Mouse (Mus musculus): ENCODE results near the gene Wrap53. TPM values are rescaled to one million over a fixed set of nuclear protein-coding genes. Genes with fewer than 3 reads are reported as not detected.
A peak's percentile ranks its signal among the peaks of the same experiment; 100 is the strongest.

Wrap53 gene
- polyA plus RNA-seq, 1 experiment from 2014 or later: 13.8 TPM

DNA sequence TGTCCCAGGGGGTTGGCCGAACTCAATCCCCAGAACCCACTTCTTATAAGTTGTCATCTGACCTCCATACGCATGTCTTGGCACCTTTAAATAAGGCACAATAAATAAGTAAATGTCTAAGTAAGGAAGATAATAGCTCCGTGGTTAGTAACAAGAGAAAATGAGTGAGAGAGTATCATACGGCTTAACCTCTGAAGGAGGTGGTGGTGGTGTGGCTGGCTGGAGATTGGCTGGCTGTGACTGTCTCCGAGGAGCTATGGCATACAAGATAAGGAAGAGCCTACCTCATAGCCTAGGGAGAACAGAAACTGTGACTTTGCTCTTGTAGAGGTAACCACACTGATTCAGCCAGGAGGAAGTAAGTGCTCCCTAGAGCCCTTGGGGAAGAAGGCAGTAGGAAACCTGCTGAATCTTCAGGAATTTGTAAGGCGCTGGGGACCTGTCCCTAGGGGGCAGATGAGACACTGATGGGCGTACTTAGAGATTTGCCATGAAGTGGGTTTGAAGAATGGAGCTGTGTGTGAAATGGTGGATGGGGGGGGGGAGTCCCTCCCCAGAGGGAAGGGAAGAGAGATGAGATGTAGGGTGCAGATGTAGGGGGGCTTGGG lies 5.8 kb upstream of the Wrap53 start:
- Histone ChIP-seq H3K4me1 (ENCODE audit: insufficient read depth, low read depth, low read length) (no peaks in the 10 kb centered on the region), H3K4me3 (ENCODE audit: low read depth, low read length) (no peak overlapping the region), H3K9me3 (ENCODE audit: low read length) (no peaks in the 10 kb centered on the region), H3K27me3 (replicated peaks; ENCODE audit: insufficient read depth, low read length) (no peaks in the 10 kb centered on the region), H3K36me3 (ENCODE audit: insufficient read depth, low read length) (peaks cover 30% of the 10 kb centered on the region), H3K4me2 (replicated peaks; ENCODE audit: low read depth, low read length) (no peak overlapping the region), H3K27ac (ENCODE audit: low read length) (no peak overlapping the region), H3K9ac (replicated peaks; ENCODE audit: low read depth) (no peak overlapping the region)
- no peak for TF ChIP-seq EP300 (IDR thresholded peaks at IDR 0.05)
- no peak for TF ChIP-seq CTCF (IDR thresholded peaks at IDR 0.05)
- ATAC-seq: no peak
- WGBS: 78% methylated on average over 7 of the region's 7 CpGs
- peak; percentile 18 for DNase-seq (ENCODE audit: low spot score)

DNA sequence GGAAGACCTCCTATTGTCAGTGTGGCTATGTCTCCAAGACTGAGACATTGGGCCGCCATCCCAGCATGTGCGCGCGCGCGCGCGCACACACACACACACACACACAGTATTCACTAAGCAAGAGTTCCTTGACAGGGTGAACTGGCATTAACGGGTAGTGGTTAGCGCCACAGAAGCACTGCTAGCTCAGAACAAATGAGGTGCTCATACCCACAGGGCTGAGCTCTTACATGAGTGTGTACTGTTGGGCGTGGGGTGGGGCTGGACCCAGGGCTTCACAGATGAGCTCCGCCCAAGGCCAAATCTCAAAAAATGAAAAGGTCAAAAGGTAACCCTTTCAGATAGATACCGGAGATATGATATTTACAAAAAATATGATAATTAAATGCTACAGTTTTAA lies 4.9 kb upstream of the Wrap53 start:
- DNase-seq (ENCODE audit: low spot score) (no peak), ATAC-seq (no peak)
- TF ChIP-seq CTCF (IDR thresholded peaks at IDR 0.05) (no peak), EP300 (IDR thresholded peaks at IDR 0.05) (no peak)
- H3K36me3 ChIP-seq (ENCODE audit: insufficient read depth, low read length): peaks cover 22% of the 10 kb centered on the region
- 94% methylated on average over 13 of the region's 13 CpGs for WGBS
- H3K27ac ChIP-seq (ENCODE audit: low read length): no peak overlapping the region
- H3K9me3 ChIP-seq (ENCODE audit: low read length): no peaks in the 10 kb centered on the region
- H3K27me3 ChIP-seq (replicated peaks; ENCODE audit: insufficient read depth, low read length): no peaks in the 10 kb centered on the region
- H3K9ac ChIP-seq (replicated peaks; ENCODE audit: low read depth): no peak overlapping the region
- no peak overlapping the region for H3K4me2 ChIP-seq (replicated peaks; ENCODE audit: low read depth, low read length)
- no peaks in the 10 kb centered on the region for H3K4me1 ChIP-seq (ENCODE audit: insufficient read depth, low read depth, low read length)
- H3K4me3 ChIP-seq (ENCODE audit: low read depth, low read length): no peak overlapping the region

DNA sequence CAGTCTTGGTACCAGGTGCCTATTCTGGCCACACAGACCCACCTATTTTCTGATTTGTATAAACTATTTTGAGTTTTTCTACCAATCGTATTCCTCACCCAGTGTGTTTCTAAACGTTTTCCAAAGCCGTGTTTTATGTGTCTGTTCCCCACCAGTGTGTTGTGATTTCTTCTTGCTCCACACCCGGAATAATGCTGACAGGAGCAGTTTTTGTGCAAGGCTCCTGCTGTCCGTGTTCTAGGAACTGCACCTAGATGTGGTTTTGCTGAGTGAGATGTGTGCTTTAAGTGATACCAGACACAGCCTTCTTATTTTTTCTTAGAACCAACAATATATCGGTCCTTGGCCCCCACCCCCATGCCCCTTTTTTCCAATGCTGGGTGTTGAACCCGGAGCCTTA lies 4.0 kb upstream of the Wrap53 start:
- Histone ChIP-seq H3K4me3 (ENCODE audit: low read depth, low read length) (no peak overlapping the region), H3K4me1 (ENCODE audit: insufficient read depth, low read depth, low read length) (no peaks in the 10 kb centered on the region), H3K27ac (ENCODE audit: low read length) (no peak overlapping the region), H3K36me3 (ENCODE audit: insufficient read depth, low read length) (peaks cover 13% of the 10 kb centered on the region), H3K4me2 (replicated peaks; ENCODE audit: low read depth, low read length) (no peak overlapping the region), H3K9me3 (ENCODE audit: low read length) (no peaks in the 10 kb centered on the region), H3K9ac (replicated peaks; ENCODE audit: low read depth) (no peak overlapping the region), H3K27me3 (replicated peaks; ENCODE audit: insufficient read depth, low read length) (no peaks in the 10 kb centered on the region)
- TF ChIP-seq EP300 (IDR thresholded peaks at IDR 0.05) (no peak), CTCF (IDR thresholded peaks at IDR 0.05) (no peak)
- WGBS: 80% methylated on average over 7 of the region's 7 CpGs
- ATAC-seq: no peak
- DNase-seq (ENCODE audit: low spot score): no peak

GRCm38 (mm10) chr11:69582230-69582805 lies 2.3 kb upstream of the Wrap53 start:
- ATAC-seq (no peak), DNase-seq (ENCODE audit: low spot score) (no peak)
- H3K27me3 ChIP-seq (replicated peaks; ENCODE audit: insufficient read depth, low read length): no peaks in the 10 kb centered on the region
- TF ChIP-seq CTCF (IDR thresholded peaks at IDR 0.05) (no peak), EP300 (IDR thresholded peaks at IDR 0.05) (no peak)
- peak overlapping the region; percentile 51 for H3K4me3 ChIP-seq (ENCODE audit: low read depth, low read length)
- H3K9ac ChIP-seq (replicated peaks; ENCODE audit: low read depth): no peak overlapping the region; the same call in 1 of the 2 replicates
- no peaks in the 10 kb centered on the region for H3K36me3 ChIP-seq (ENCODE audit: insufficient read depth, low read length)
- H3K4me1 ChIP-seq (ENCODE audit: insufficient read depth, low read depth, low read length): peaks cover 5% of the 10 kb centered on the region; the same call in 1 of the 2 replicates
- peak overlapping the region; percentile 92 for H3K4me2 ChIP-seq (replicated peaks; ENCODE audit: low read depth, low read length)
- H3K27ac ChIP-seq (ENCODE audit: low read length): no peak overlapping the region
- 56% methylated on average over 9 of the region's 9 CpGs for WGBS
- H3K9me3 ChIP-seq (ENCODE audit: low read length): no peaks in the 10 kb centered on the region

- Histone ChIP-seq H3K9me3 (ENCODE audit: low read length) (no peaks in the 10 kb centered on the region), H3K9ac (replicated peaks; ENCODE audit: low read depth) (peak overlapping the region; percentile 30), H3K27ac (ENCODE audit: low read length) (peak overlapping the region; percentile 96), H3K4me3 (ENCODE audit: low read depth, low read length) (peak overlapping the region; percentile 51), H3K4me1 (ENCODE audit: insufficient read depth, low read depth, low read length) (peaks cover 5% of the 10 kb centered on the region; the same call in 1 of the 2 replicates), H3K36me3 (ENCODE audit: insufficient read depth, low read length) (no peaks in the 10 kb centered on the region), H3K27me3 (replicated peaks; ENCODE audit: insufficient read depth, low read length) (no peaks in the 10 kb centered on the region), H3K4me2 (replicated peaks; ENCODE audit: low read depth, low read length) (peak overlapping the region; percentile 92)
- DNase-seq (ENCODE audit: low spot score): peak; percentile 53
- TF ChIP-seq CTCF (IDR thresholded peaks at IDR 0.05) (0 out of 2 replicates have a peak, but pooled peaks have one; percentile 7), EP300 (IDR thresholded peaks at IDR 0.05) (no peak)
- under 1% methylated on average over 8 of the region's 8 CpGs for WGBS
- no peak for ATAC-seq
Measured at GRCm38 (mm10) chr11:69581814-69582213, 1.8 kb upstream of the Wrap53 start.

- Histone ChIP-seq H3K9ac (replicated peaks; ENCODE audit: low read depth) (peak overlapping the region; percentile 46), H3K4me3 (ENCODE audit: low read depth, low read length) (peak overlapping the region; percentile 51), H3K27me3 (replicated peaks; ENCODE audit: insufficient read depth, low read length) (no peaks in the 10 kb centered on the region), H3K4me1 (ENCODE audit: insufficient read depth, low read depth, low read length) (peaks cover 5% of the 10 kb centered on the region; the same call in 1 of the 2 replicates), H3K36me3 (ENCODE audit: insufficient read depth, low read length) (no peaks in the 10 kb centered on the region), H3K9me3 (ENCODE audit: low read length) (no peaks in the 10 kb centered on the region), H3K27ac (ENCODE audit: low read length) (peak overlapping the region; percentile 96), H3K4me2 (replicated peaks; ENCODE audit: low read depth, low read length) (peak overlapping the region; percentile 92)
- peak; percentile 98 for DNase-seq (ENCODE audit: low spot score)
- no peak for TF ChIP-seq CTCF (IDR thresholded peaks at IDR 0.05)
- peak; percentile 85 for TF ChIP-seq EP300 (IDR thresholded peaks at IDR 0.05)
- peak; percentile 84 for ATAC-seq
- WGBS: under 1% methylated on average over 36 of the region's 36 CpGs
Measured at GRCm38 (mm10) chr11:69581147-69581688, 1.2 kb upstream of the Wrap53 start.

Data from lung, postnatal 0 days (tissue).